Comparison of ENCODE assay signal across 9 mouse cellular contexts in genomic region chr4:151604481-151604880, GRCm38 (mm10).
DNase-seq lines count a peak whose midpoint lies in the region; ATAC-seq lines count a peak whose summit lies in the region.
"Had no signal": no experiment of that assay in that cellular context is flagged by ENCODE, and none has a peak within 500 bp of the region (broad histone marks: within the 10 kb centered on the region; RNA-seq: fewer than 3 reads in every experiment).

No protein-coding gene starts in this region.

- H3K27me3 ChIP-seq in embryonic facial prominence, embryonic 10.5 days (replicated peaks; ENCODE audit: low read depth, poor library complexity, severe bottlenecking) = no peaks in the 10 kb centered on the region
- peaks cover 3% of the 10 kb centered on the region; the same call in 1 of the 2 replicates for H3K27me3 ChIP-seq in heart, embryonic 11.5 days (ENCODE audit: control insufficient read depth, insufficient read depth, low read length)
- H3K27me3 ChIP-seq in kidney, embryonic 14.5 days (ENCODE audit: control insufficient read depth, insufficient read depth, low read length) = peaks cover 2% of the 10 kb centered on the region; the same call in 1 of the 2 replicates
- no peaks in the 10 kb centered on the region for H3K27me3 ChIP-seq in liver, embryonic 11.5 days (replicated peaks; ENCODE audit: control insufficient read depth, insufficient read depth, low read length)
- H3K27me3 ChIP-seq: CH12.LX had no signal

- no peak for ATAC-seq in frontal cortex, adult (ENCODE audit: low TSS enrichment)
- ATAC-seq in heart, embryonic 11.5 days (replicated peaks; ENCODE audit: insufficient number of reproducible peaks, low FRiP score, low TSS enrichment) = peak; percentile 63; the same call in 1 of the 2 replicates
- peak; percentile 95 for ATAC-seq in kidney, embryonic 14.5 days (ENCODE audit: low FRiP score, low TSS enrichment)
- ATAC-seq in liver, embryonic 11.5 days (replicated peaks; ENCODE audit: low FRiP score) = peak; percentile 61

- no peaks in the 10 kb centered on the region for H3K4me1 ChIP-seq in embryonic facial prominence, embryonic 10.5 days
- no peaks in the 10 kb centered on the region for H3K4me1 ChIP-seq in heart, embryonic 11.5 days (ENCODE audit: control insufficient read depth, insufficient read depth, low read length)
- no peaks in the 10 kb centered on the region for H3K4me1 ChIP-seq in kidney, embryonic 14.5 days (ENCODE audit: control insufficient read depth, insufficient read depth, low read length)
- no peaks in the 10 kb centered on the region for H3K4me1 ChIP-seq in liver, embryonic 11.5 days (replicated peaks; ENCODE audit: control insufficient read depth, insufficient read depth, low read length)

- no peak overlapping the region for H3K4me3 ChIP-seq in embryonic facial prominence, embryonic 10.5 days
- no peak overlapping the region for H3K4me3 ChIP-seq in heart, embryonic 11.5 days (ENCODE audit: low read depth, low read length)
- no peak overlapping the region for H3K4me3 ChIP-seq in kidney, embryonic 14.5 days (ENCODE audit: low read length)
- H3K4me3 ChIP-seq in liver, embryonic 11.5 days (ENCODE audit: low read depth, low read length) = no peak overlapping the region

- no peak overlapping the region for H3K4me2 ChIP-seq in heart, embryonic 11.5 days
- no peak overlapping the region for H3K4me2 ChIP-seq in kidney, embryonic 14.5 days (replicated peaks; ENCODE audit: low read depth, low read length)
- no peak overlapping the region for H3K4me2 ChIP-seq in liver, embryonic 11.5 days

- H3K36me3 ChIP-seq in embryonic facial prominence, embryonic 10.5 days (replicated peaks) = no peaks in the 10 kb centered on the region
- no peaks in the 10 kb centered on the region for H3K36me3 ChIP-seq in heart, embryonic 11.5 days (ENCODE audit: control insufficient read depth, insufficient read depth, low read length)
- no peaks in the 10 kb centered on the region for H3K36me3 ChIP-seq in kidney, embryonic 14.5 days (ENCODE audit: control insufficient read depth, insufficient read depth, low read length)
- H3K36me3 ChIP-seq in liver, embryonic 11.5 days (ENCODE audit: control insufficient read depth, insufficient read depth, low read length) = no peaks in the 10 kb centered on the region

- DNase-seq in frontal cortex, postnatal 14 days (ENCODE audit: low spot score in 2 of 2) = peak; percentile 18 to 25
- peak; percentile 93 for DNase-seq in embryonic facial prominence, embryonic 10.5 days (ENCODE audit: low spot score)
- DNase-seq in liver, embryonic 11.5 days (ENCODE audit: low spot score) = peak; percentile 84
- peak; percentile 62 for DNase-seq in ovary, adult 18-20 months (ENCODE audit: low spot score)
- peak; percentile 68 for DNase-seq in urinary bladder, postnatal 25 days (ENCODE audit: low spot score)

- H3K9ac ChIP-seq in heart, embryonic 11.5 days (ENCODE audit: low read depth, low read length) = no peak overlapping the region
- no peak overlapping the region for H3K9ac ChIP-seq in kidney, embryonic 14.5 days (ENCODE audit: low read depth, low read length)
- H3K9ac ChIP-seq in liver, embryonic 11.5 days (ENCODE audit: low read depth, low read length) = no peak overlapping the region

- no peak overlapping the region for H3K27ac ChIP-seq in embryonic facial prominence, embryonic 10.5 days (replicated peaks)
- no peak overlapping the region for H3K27ac ChIP-seq in heart, embryonic 11.5 days (ENCODE audit: low read depth, low read length)
- H3K27ac ChIP-seq in kidney, embryonic 14.5 days (ENCODE audit: low read depth, low read length) = no peak overlapping the region
- no peak overlapping the region for H3K27ac ChIP-seq in liver, embryonic 11.5 days (ENCODE audit: low read depth, low read length)

- WGBS in embryonic facial prominence, embryonic 10.5 days = 7% methylated on average over 16 of the region's 16 CpGs
- whole genome bisulfite sequencing in heart, embryonic 11.5 days (ENCODE audit: insufficient replicate concordance) = 6% methylated on average over 16 of the region's 16 CpGs
- WGBS in kidney, embryonic 14.5 days = 5% methylated on average over 16 of the region's 16 CpGs
- 12% methylated on average over 16 of the region's 16 CpGs for WGBS in liver, embryonic 11.5 days

- H3K9me3 ChIP-seq in embryonic facial prominence, embryonic 10.5 days = no peaks in the 10 kb centered on the region
- H3K9me3 ChIP-seq in heart, embryonic 11.5 days (replicated peaks; ENCODE audit: control insufficient read depth, low read length) = no peaks in the 10 kb centered on the region
- no peaks in the 10 kb centered on the region for H3K9me3 ChIP-seq in kidney, embryonic 14.5 days (ENCODE audit: control insufficient read depth, low read length)
- no peaks in the 10 kb centered on the region for H3K9me3 ChIP-seq in liver, embryonic 11.5 days (ENCODE audit: control insufficient read depth, low read length)

Comparison
In these comparisons a context has a peak if more than half of its experiments do, and no peak if none do; other contexts are left out.
1. DNase-seq: peak in every context shown above with its lines; median percentile 93 in embryonic facial prominence, embryonic 10.5 days; 84 in liver, embryonic 11.5 days; 68 in urinary bladder, postnatal 25 days; 62 in ovary, adult 18-20 months; 22 in frontal cortex, postnatal 14 days.